Mouse (Mus musculus) CH12.LX (cell line): ENCODE results near the gene Jmjd1c. TPM values are rescaled to one million over a fixed set of nuclear protein-coding genes. Genes with fewer than 3 reads are reported as not detected.

Experiments used
- DNase-seq: peaks from one replicate; pipeline ENCODE4 v3.0.0-alpha.2; 2013; ENCODE audit errors: extremely low read depth
- H3K27ac ChIP-seq: 2 replicates; pipeline ENCODE4 v1.5.1; 2012; ENCODE audit warnings: low read depth, mild to moderate bottlenecking, control low read depth, moderate library complexity; ENCODE audit not compliant: insufficient read depth
- H3K27me3 ChIP-seq: replicated peaks from 2 replicates; pipeline ENCODE3; 2012; ENCODE audit warnings: inconsistent platforms
- H3K36me3 ChIP-seq, 2 experiments: replicated peaks in 1 of 2; 2 replicates each; pipeline versions ENCODE3 to v1.6.1; 2012; ENCODE audit warnings: inconsistent platforms in 1 of 2, low read length in 1 of 2, mild to moderate bottlenecking in 1 of 2, mixed read lengths in 1 of 2, moderate library complexity in 1 of 2; ENCODE audit not compliant: control insufficient read depth in 1 of 2, insufficient read depth in 1 of 2
- H3K4me1 ChIP-seq, 2 experiments: 2 replicates each; pipeline ENCODE4 v1.6.1; 2012; ENCODE audit warnings: inconsistent platforms in 1 of 2, moderate library complexity in 1 of 2; ENCODE audit not compliant: insufficient read depth in 2 of 2, control insufficient read depth in 1 of 2
- H3K4me2 ChIP-seq: 2 replicates; pipeline ENCODE4 v1.6.1; 2012; ENCODE audit warnings: low read depth, mild to moderate bottlenecking, control low read depth; ENCODE audit not compliant: poor library complexity, insufficient read depth, severe bottlenecking
- H3K4me3 ChIP-seq, 3 experiments: fragments of 150-350 bp in 1 of 3; sonication (generic) in 1 of 3; replicated peaks in 1 of 3; 2 replicates each; pipeline versions ENCODE3 to v1.5.1; 2011 to 2012; ENCODE audit warnings: low read depth in 2 of 3, low read length in 2 of 3, mild to moderate bottlenecking in 2 of 3, moderate library complexity in 2 of 3, control low read depth in 1 of 3, improper control_type of control experiment in 1 of 3, inconsistent platforms in 1 of 3, mixed read lengths in 1 of 3; ENCODE audit not compliant: poor library complexity in 1 of 3
- H3K79me2 ChIP-seq: replicated peaks from 2 replicates; pipeline ENCODE4 v1.6.1; 2012; ENCODE audit warnings: mild to moderate bottlenecking, moderate library complexity; ENCODE audit not compliant: control insufficient read depth, poor library complexity, insufficient read depth, severe bottlenecking; ENCODE audit errors: extremely low read depth
- H3K9ac ChIP-seq: 2 replicates; pipeline ENCODE4 v1.6.1; 2012; ENCODE audit warnings: low read depth, mild to moderate bottlenecking, control low read depth, moderate library complexity; ENCODE audit not compliant: insufficient read depth
- H3K9me3 ChIP-seq: replicated peaks from 2 replicates; pipeline ENCODE3; 2012; ENCODE audit warnings: low read length, inconsistent platforms, mixed read lengths
- BHLHE40 ChIP-seq: IDR thresholded peaks from 2 replicates; pipeline ENCODE4 v1.6.1; 2011; ENCODE audit warnings: mild to moderate bottlenecking, low read depth, low read length, improper control_type of control experiment
- CTCF ChIP-seq, 2 experiments: IDR thresholded peaks in 1 of 2; conservative IDR thresholded peaks in 1 of 2; 2 replicates each; pipeline ENCODE4 v1.5.1; 2011 to 2012; ENCODE audit warnings: low read depth in 2 of 2, low read length in 2 of 2, improper control_type of control experiment in 1 of 2, inconsistent platforms in 1 of 2, mild to moderate bottlenecking in 1 of 2, moderate library complexity in 1 of 2
- E2F4 ChIP-seq: IDR thresholded peaks from 2 replicates; pipeline ENCODE4 v1.6.1; 2011; ENCODE audit warnings: low read depth, low read length, improper control_type of control experiment; ENCODE audit not compliant: insufficient replicate concordance
- ELF1 ChIP-seq: IDR thresholded peaks from 2 replicates; pipeline ENCODE4 v1.6.1; 2014; ENCODE audit warnings: low read depth, mild to moderate bottlenecking, inconsistent platforms, low read length, improper control_type of control experiment
- EP300 ChIP-seq: IDR thresholded peaks from 2 replicates; pipeline ENCODE4 v1.6.1; 2011; ENCODE audit warnings: low read length, improper control_type of control experiment
- GABPA ChIP-seq: IDR thresholded peaks from 2 replicates; pipeline ENCODE4 v1.6.1; 2012; ENCODE audit warnings: low read depth, low read length, improper control_type of control experiment, inconsistent platforms; ENCODE audit not compliant: insufficient replicate concordance
- IRF4 ChIP-seq: IDR thresholded peaks from 2 replicates; pipeline ENCODE4 v1.6.1; 2014; ENCODE audit warnings: low read depth, mild to moderate bottlenecking, inconsistent platforms, low read length, improper control_type of control experiment
- JUND ChIP-seq: conservative IDR thresholded peaks from 2 replicates; pipeline ENCODE4 v1.6.1; 2011; ENCODE audit warnings: low read depth, low read length, improper control_type of control experiment
- KAT2A ChIP-seq: IDR thresholded peaks from 2 replicates; pipeline ENCODE4 v1.6.1; 2012; ENCODE audit warnings: low read length, improper control_type of control experiment, inconsistent platforms; ENCODE audit not compliant: insufficient replicate concordance
- MAFK ChIP-seq: IDR thresholded peaks from 2 replicates; pipeline ENCODE4 v1.6.1; 2011; ENCODE audit warnings: low read length, improper control_type of control experiment; ENCODE audit not compliant: insufficient replicate concordance
- MAX ChIP-seq: IDR thresholded peaks from 2 replicates; pipeline ENCODE4 v1.6.1; 2011; ENCODE audit warnings: low read length, improper control_type of control experiment
- MAZ ChIP-seq: IDR thresholded peaks from 2 replicates; pipeline ENCODE4 v1.6.1; 2012; ENCODE audit warnings: low read depth, mild to moderate bottlenecking, inconsistent platforms, low read length, improper control_type of control experiment, moderate library complexity
- MEF2A ChIP-seq: IDR thresholded peaks from 2 replicates; pipeline ENCODE4 v1.6.1; 2014; ENCODE audit warnings: low read depth, mild to moderate bottlenecking, inconsistent platforms, low read length, improper control_type of control experiment, borderline replicate concordance
- MXI1 ChIP-seq: IDR thresholded peaks from 2 replicates; pipeline ENCODE4 v1.6.1; 2011; ENCODE audit warnings: mild to moderate bottlenecking, low read depth, low read length, improper control_type of control experiment
- MYC ChIP-seq: IDR thresholded peaks from 2 replicates; pipeline ENCODE4 v1.6.1; 2011; ENCODE audit warnings: low read depth, mild to moderate bottlenecking, improper control_type of control experiment, low read length
- NRF1 ChIP-seq: IDR thresholded peaks from 2 replicates; pipeline ENCODE4 v1.6.1; 2014; ENCODE audit warnings: low read depth, mild to moderate bottlenecking, inconsistent platforms, low read length, improper control_type of control experiment, moderate library complexity
- POLR2A ChIP-seq: IDR thresholded peaks from 2 replicates; pipeline ENCODE4 v1.6.1; 2011; ENCODE audit warnings: low read depth, mild to moderate bottlenecking, improper control_type of control experiment, low read length
- RAD21 ChIP-seq: IDR thresholded peaks from 2 replicates; pipeline ENCODE4 v1.6.1; 2011; ENCODE audit warnings: low read depth, mild to moderate bottlenecking, low read length, improper control_type of control experiment, moderate library complexity
- SIN3A ChIP-seq: IDR thresholded peaks from 2 replicates; pipeline ENCODE4 v1.6.1; 2012; ENCODE audit warnings: low read length, improper control_type of control experiment, inconsistent platforms
- SMC3 ChIP-seq: IDR thresholded peaks from 2 replicates; pipeline ENCODE4 v1.6.1; 2011; ENCODE audit warnings: low read depth, low read length, improper control_type of control experiment
- TBP ChIP-seq: conservative IDR thresholded peaks from 2 replicates; pipeline ENCODE4 v1.6.1; 2011; ENCODE audit warnings: low read depth, low read length, improper control_type of control experiment
- TCF12 ChIP-seq: IDR thresholded peaks from 2 replicates; pipeline ENCODE4 v1.6.1; 2014; ENCODE audit warnings: low read depth, mild to moderate bottlenecking, inconsistent platforms, low read length, improper control_type of control experiment
- UBTF ChIP-seq: IDR thresholded peaks from 2 replicates; pipeline ENCODE4 v1.6.1; 2012; ENCODE audit warnings: low read depth, mild to moderate bottlenecking, inconsistent platforms, low read length, improper control_type of control experiment, moderate library complexity
- USF1 ChIP-seq: IDR thresholded peaks from 2 replicates; pipeline ENCODE4 v1.6.1; 2014; ENCODE audit warnings: low read depth, mild to moderate bottlenecking, inconsistent platforms, low read length, improper control_type of control experiment
- USF2 ChIP-seq: conservative IDR thresholded peaks from 2 replicates; pipeline ENCODE4 v1.6.1; 2011; ENCODE audit warnings: low read depth, low read length, improper control_type of control experiment
- ZNF384 ChIP-seq: IDR thresholded peaks from 2 replicates; pipeline ENCODE4 v1.6.1; 2012; ENCODE audit warnings: low read depth, low read length, improper control_type of control experiment, inconsistent platforms
- dilution Hi-C: fragments of 300-500 bp; cut with MboI; formaldehyde crosslinking; loops from 2 replicates; pipeline ENCODE4 v1.14.3; 2020; ENCODE audit warnings: low sequenced_read_pairs; ENCODE audit not compliant: extremely low pct_unique_long_range_greater_than_20kb, extremely low pct_ligation_motif_present
- in situ Hi-C: fragments of 300-500 bp; cut with MboI; formaldehyde crosslinking; loops from 3 replicates; pipeline ENCODE4 v1.14.3; 2019; ENCODE audit warnings: low sequenced_read_pairs, low pct_ligation_motif_present, low pct_unique_long_range_greater_than_20kb, mixed read lengths
- polyA plus RNA-seq: library from polyadenylated mRNA; unstranded; fragments of >175 nt; gene quantifications from 2 replicates; pipeline ENCODE4 v1.2.1, GENCODE M21; 2012; ENCODE audit warnings: low read depth; ENCODE audit not compliant: insufficient read length
- total RNA-seq, 2 experiments: library from RNA; depleted of rRNA; stranded (reverse); fragments of 300-350 nt in 1 of 2; fragments of >200 nt in 1 of 2; gene quantifications; 2 replicates each; pipeline ENCODE4 v1.2.3; 2012 to 2014

Gene Jmjd1c
- total and polyA plus RNA-seq, 3 experiments: 41.2 to 50.1 (median 41.6) TPM

DNA sequence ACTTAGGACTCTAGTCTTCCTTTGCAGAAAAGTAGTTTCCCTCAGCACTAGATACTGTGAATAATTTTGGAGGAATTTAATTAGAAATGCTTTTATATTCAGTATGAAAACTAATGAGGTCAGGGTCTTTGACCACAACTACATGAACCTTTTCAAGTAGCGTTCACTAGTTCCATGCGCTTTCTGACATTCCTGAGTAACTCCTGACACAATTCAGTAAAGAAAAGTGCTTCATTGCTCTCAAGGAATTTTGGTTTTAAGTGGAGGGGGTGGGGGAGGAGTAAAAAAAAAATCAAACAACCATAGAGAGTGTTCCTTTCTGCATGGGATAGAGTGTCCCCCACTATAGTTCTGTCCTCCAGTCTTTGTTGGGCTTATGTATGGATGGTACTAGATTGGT, 24.7 kb downstream of the Jmjd1c start:
- dilution Hi-C loops: no loop called here
- H3K79me2 ChIP-seq: peaks cover 93% of the 10 kb centered on the region
- no peaks in the 10 kb centered on the region for H3K27me3 ChIP-seq
- peaks cover 23 to 81% of the 10 kb centered on the region in 2 experiments for H3K4me1 ChIP-seq
- no peak overlapping the region for H3K4me2 ChIP-seq
- TF ChIP-seq CTCF (conservative IDR thresholded peaks at IDR 0.05 in 1 of 2, IDR thresholded peaks at IDR 0.05 in 1 of 2; ENCODE audit: low read depth in 2 of 2, low read length in 2 of 2) (no peak), MEF2A (no peak), MAFK (no peak), IRF4 (no peak), MAZ (no peak), SIN3A (no peak), POLR2A (no peak), KAT2A (no peak), NRF1 (no peak), EP300 (no peak), E2F4 (no peak), JUND (no peak), ZNF384 (no peak), BHLHE40 (no peak), MYC (no peak), TBP (no peak), MXI1 (no peak), TCF12 (no peak), USF1 (no peak)
- H3K9me3 ChIP-seq: peaks cover 2% of the 10 kb centered on the region
- no peak overlapping the region for H3K4me3 ChIP-seq
- DNase-seq: no peak
- in situ Hi-C loops: no loop called here
- H3K36me3 ChIP-seq: peaks cover 3 to 42% of the 10 kb centered on the region in 2 experiments
- no peak overlapping the region for H3K9ac ChIP-seq
- H3K27ac ChIP-seq: no peak overlapping the region

DNA sequence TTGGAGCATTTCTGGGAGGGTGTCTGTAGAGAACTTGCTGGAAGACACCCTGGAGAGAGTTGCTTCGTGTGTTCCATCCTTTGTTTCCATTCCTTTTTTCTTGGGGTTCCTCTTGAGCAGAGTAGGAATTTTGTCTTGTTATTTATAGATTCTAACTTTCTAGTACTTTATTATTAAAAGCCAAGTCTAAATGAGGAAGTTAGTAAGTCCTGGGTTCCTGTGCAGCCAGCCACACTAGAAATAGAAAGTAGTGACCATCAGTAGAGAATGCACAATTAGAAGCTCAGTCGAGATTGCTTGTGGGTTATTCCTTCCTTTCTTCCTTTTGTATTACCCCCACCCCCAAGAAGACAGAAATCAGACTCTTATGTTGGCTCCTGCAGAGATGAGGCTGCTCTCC, 27.8 kb downstream of the Jmjd1c start:
- no peak for TF ChIP-seq ZNF384
- no peak for TF ChIP-seq USF2
- TF ChIP-seq GABPA: no peak
- TF ChIP-seq KAT2A: no peak
- TF ChIP-seq SMC3: no peak
- no peak for TF ChIP-seq RAD21
- peak; percentile 51; the same call in 1 of the 2 replicates for TF ChIP-seq EP300
- 0 out of 2 replicates have a peak, but pooled peaks have one; percentile 48 for TF ChIP-seq MEF2A
- TF ChIP-seq MAX: no peak
- TF ChIP-seq MAFK: no peak
- TF ChIP-seq MAZ: no peak
- TF ChIP-seq MYC: no peak
- TF ChIP-seq E2F4: no peak
- TF ChIP-seq UBTF: no peak
- no peak for TF ChIP-seq ELF1
- TF ChIP-seq TBP: no peak
- Histone ChIP-seq H3K36me3 (peaks cover 5 to 41% of the 10 kb centered on the region in 2 experiments), H3K9me3 (peaks cover 17% of the 10 kb centered on the region), H3K27ac (no peak overlapping the region), H3K4me2 (peak overlapping the region; percentile 48), H3K79me2 (peaks cover 91% of the 10 kb centered on the region), H3K27me3 (no peaks in the 10 kb centered on the region), H3K4me1 (peaks cover 11 to 57% of the 10 kb centered on the region in 2 experiments), H3K4me3 (no peak overlapping the region), H3K9ac (0 out of 2 replicates have a peak overlapping the region, but pooled peaks have one; percentile 14)
- DNase-seq: no peak
- dilution Hi-C loops (no loop called here), in situ Hi-C loops (no loop called here)
